Mouse (Mus musculus): ENCODE data around the gene Neurl2.

DNA sequence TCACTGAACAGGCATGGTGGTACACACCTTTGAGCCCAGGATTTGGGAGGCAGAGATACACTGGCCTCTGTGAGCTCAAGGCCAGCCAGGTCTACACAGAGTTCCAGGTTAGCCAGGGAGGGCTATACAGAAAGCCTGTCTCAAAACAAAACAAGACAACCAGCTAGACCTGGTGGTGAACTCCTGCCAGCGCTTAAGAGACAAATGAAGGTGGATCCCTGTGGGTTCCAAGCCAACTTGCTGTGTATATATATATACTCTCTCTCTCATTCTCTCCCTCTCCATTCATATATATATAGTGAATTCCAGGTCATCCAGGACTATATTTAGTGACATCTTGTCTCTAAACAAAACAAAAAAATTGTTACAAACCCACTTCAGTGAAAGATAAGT is 29.3 kb downstream of the Neurl2 start:
- TF ChIP-seq CTCF (IDR thresholded peaks at IDR 0.05; ENCODE audit: borderline replicate concordance, control insufficient read depth, extremely low read depth, insufficient read depth, low read length, poor library complexity) (no peak), POLR2A (IDR thresholded peaks at IDR 0.05; ENCODE audit: control insufficient read depth, extremely low read depth, insufficient read depth, low read length, poor library complexity) (no peak)
